In the genomic region with DNA sequence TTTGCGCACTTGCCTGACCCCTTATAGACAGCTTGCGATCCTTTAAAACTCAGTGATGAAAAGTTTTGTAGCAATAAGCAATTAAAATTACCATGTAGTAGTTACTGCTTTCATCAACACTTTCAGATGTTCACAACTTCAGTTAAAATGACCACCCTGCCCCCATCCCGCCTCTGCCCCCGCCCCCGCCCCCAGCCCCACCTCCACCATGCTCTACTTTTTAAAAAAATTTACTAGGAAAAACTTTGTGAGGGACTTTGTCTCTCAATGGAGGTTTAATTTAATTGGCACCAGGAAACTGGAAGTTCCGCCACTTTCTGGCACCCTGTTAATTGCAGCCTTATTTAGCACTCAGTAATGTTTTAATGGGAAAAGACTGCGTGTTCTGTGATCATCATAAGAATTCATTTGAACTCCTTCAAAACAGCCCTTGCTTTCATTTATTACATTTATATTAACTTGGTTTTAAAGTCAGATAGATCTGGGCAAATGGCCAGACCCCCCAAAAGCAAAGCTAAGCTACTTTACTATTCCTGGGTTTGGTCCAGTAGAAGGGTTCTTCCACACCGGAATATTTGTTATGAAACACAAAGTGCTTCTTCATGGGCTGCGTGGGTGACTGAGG, we compare ENCODE assay signal across 14 mouse cellular contexts.
DNase-seq lines count a peak whose midpoint lies in the region; ATAC-seq and TF ChIP-seq lines count a peak whose summit lies in the region.
"Had no signal": no experiment of that assay in that cellular context is flagged by ENCODE, and none has a peak within 500 bp of the region (broad histone marks: within the 10 kb centered on the region; RNA-seq: fewer than 3 reads in every experiment).

No protein-coding gene starts in this region.

- 33% methylated on average over 9 of the region's 9 CpGs for WGBS in forebrain, postnatal 0 days

- no peaks in the 10 kb centered on the region for H3K27me3 ChIP-seq in forebrain, postnatal 0 days (ENCODE audit: insufficient read depth, low read length)
- H3K27me3 ChIP-seq: hindbrain, embryonic 15.5 days; neural tube, embryonic 12.5 days had no signal

- H3K4me3 ChIP-seq in forebrain, postnatal 0 days (ENCODE audit: low read depth, low read length) = no peak overlapping the region
- H3K4me3 ChIP-seq: erythroblast, embryonic 14.5 days; hindbrain, embryonic 15.5 days; neural tube, embryonic 12.5 days had no signal

- peak; percentile 30 for DNase-seq in cerebellum, adult 9-11 months
- no peak for DNase-seq in cerebellum, adult 8-10 months
- DNase-seq in left cerebral cortex, adult 9 months (ENCODE audit: low spot score in 2 of 2) = peak; percentile 23 to 24
- DNase-seq in left cerebral cortex, adult 18-20 months (ENCODE audit: low spot score in 2 of 2) = no peak
- DNase-seq in forebrain, postnatal 0 days = peak; percentile 13
- DNase-seq in layer of hippocampus, postnatal 10 days (ENCODE audit: low spot score in 2 of 2) = peak; percentile 8 to 16
- DNase-seq in spleen, postnatal 4 days (ENCODE audit: low spot score in 2 of 2) = no peak
- DNase-seq in natural killer cell, adult 2 months (ENCODE audit: low spot score in 2 of 2) = no peak
- DNase-seq: gastrocnemius, postnatal 10 days; lung, adult 2 months; thymus, postnatal 14 days had no signal

- no peak overlapping the region for H3K4me2 ChIP-seq in forebrain, postnatal 0 days (ENCODE audit: low read depth)
- H3K4me2 ChIP-seq: hindbrain, embryonic 15.5 days; neural tube, embryonic 12.5 days had no signal

- H3K27ac ChIP-seq in forebrain, postnatal 0 days (ENCODE audit: low read depth, low read length) = no peak overlapping the region
- H3K27ac ChIP-seq: hindbrain, embryonic 15.5 days; neural tube, embryonic 12.5 days had no signal

- TF ChIP-seq CTCF in forebrain, postnatal 0 days (IDR thresholded peaks at IDR 0.05; ENCODE audit: low read depth) = no peak

- no peaks in the 10 kb centered on the region for H3K36me3 ChIP-seq in forebrain, postnatal 0 days (ENCODE audit: insufficient read depth)
- H3K36me3 ChIP-seq: hindbrain, embryonic 15.5 days; neural tube, embryonic 12.5 days had no signal

- no peak overlapping the region for H3K9ac ChIP-seq in forebrain, postnatal 0 days
- H3K9ac ChIP-seq: hindbrain, embryonic 15.5 days; neural tube, embryonic 12.5 days had no signal

- no peaks in the 10 kb centered on the region for H3K9me3 ChIP-seq in forebrain, postnatal 0 days (ENCODE audit: low read length)
- H3K9me3 ChIP-seq: hindbrain, embryonic 15.5 days; neural tube, embryonic 12.5 days had no signal

- no peak; the same call in 1 of the 2 replicates for ATAC-seq in forebrain, postnatal 0 days

- no peaks in the 10 kb centered on the region for H3K4me1 ChIP-seq in forebrain, postnatal 0 days (ENCODE audit: insufficient read depth)
- H3K4me1 ChIP-seq: hindbrain, embryonic 15.5 days; neural tube, embryonic 12.5 days had no signal

Comparison
In these comparisons a context has a peak if more than half of its experiments do, and no peak if none do; other contexts are left out.
1. DNase-seq: peak in cerebellum, adult 9-11 months (single experiment), left cerebral cortex, adult 9 months (2 of 2), forebrain, postnatal 0 days (single experiment) and layer of hippocampus, postnatal 10 days (2 of 2); none in cerebellum, adult 8-10 months (single experiment), left cerebral cortex, adult 18-20 months (0 of 2), spleen, postnatal 4 days (0 of 2) and natural killer cell, adult 2 months (0 of 2).